ENCODE assay signal across 8 mouse cellular contexts in genomic region chrX:63991127-63991526, GRCm38 (mm10).
DNase-seq lines count a peak whose midpoint lies in the region; ATAC-seq and TF ChIP-seq lines count a peak whose summit lies in the region.

No protein-coding gene starts in this region.

- 8% methylated on average over 1 of the region's 1 CpGs for WGBS in liver, adult 2 months
- 11% methylated on average over 1 of the region's 1 CpGs for WGBS in liver, embryonic 11.5 days

- ATAC-seq in frontal cortex, adult (ENCODE audit: low TSS enrichment), result peak; percentile 59; the same call in 1 of the 2 replicates
- ATAC-seq in liver, embryonic 11.5 days (replicated peaks; ENCODE audit: low FRiP score), result no peak
- no peak for ATAC-seq in activated CD4-positive, CD25-positive, alpha-beta regulatory T cell, adult 4 months

- H3K4me3 ChIP-seq in liver, adult 2 months (ENCODE audit: insufficient read depth, low read depth, low read length), result no peak overlapping the region
- no peak overlapping the region for H3K4me3 ChIP-seq in liver, embryonic 11.5 days (ENCODE audit: low read depth, low read length)

- H3K79me2 ChIP-seq in liver, adult 2 months (ENCODE audit: control insufficient read depth, insufficient read depth, low read length), result no peaks in the 10 kb centered on the region

- TF ChIP-seq CTCF in liver, adult 2 months (IDR thresholded peaks at IDR 0.05; ENCODE audit: low read depth, low read length), result 0 out of 2 replicates have a peak, but pooled peaks have one; percentile 19

- H3K36me3 ChIP-seq in liver, adult 2 months (ENCODE audit: control insufficient read depth, insufficient read depth, low read length), result no peaks in the 10 kb centered on the region
- H3K36me3 ChIP-seq in liver, embryonic 11.5 days (ENCODE audit: control insufficient read depth, insufficient read depth, low read length), result no peaks in the 10 kb centered on the region

- no peaks in the 10 kb centered on the region for H3K4me1 ChIP-seq in liver, adult 2 months (ENCODE audit: control insufficient read depth, insufficient read depth, low read length)
- H3K4me1 ChIP-seq in liver, embryonic 11.5 days (replicated peaks; ENCODE audit: control insufficient read depth, insufficient read depth, low read length), result no peaks in the 10 kb centered on the region

- no peak overlapping the region for H3K4me2 ChIP-seq in liver, embryonic 11.5 days

- DNase-seq in frontal cortex, postnatal 10 days (ENCODE audit: low spot score in 2 of 2), result no peak
- peak; percentile 1 for DNase-seq in liver, adult 2 months (ENCODE audit: extremely low read depth, low read depth, low spot score)
- DNase-seq in liver, embryonic 11.5 days (ENCODE audit: low spot score), result no peak
- peak; percentile 6 for DNase-seq in R1 (ENCODE audit: low read depth, low spot score)
- peak; percentile 6 to 12 for DNase-seq in kidney, postnatal 4 days
- DNase-seq in ovary, adult 18-20 months (ENCODE audit: low spot score), result no peak

- TF ChIP-seq POLR2A in liver, adult 2 months (IDR thresholded peaks at IDR 0.05; ENCODE audit: extremely low read depth, insufficient read depth, low read length), result no peak

- no peaks in the 10 kb centered on the region for H3K27me3 ChIP-seq in liver, adult 2 months (ENCODE audit: control insufficient read depth, insufficient read depth, low read length)
- H3K27me3 ChIP-seq in liver, embryonic 11.5 days (replicated peaks; ENCODE audit: control insufficient read depth, insufficient read depth, low read length), result no peaks in the 10 kb centered on the region

- no peak overlapping the region for H3K27ac ChIP-seq in liver, adult 2 months (replicated peaks; ENCODE audit: insufficient read depth, low read depth, low read length)
- no peak overlapping the region for H3K27ac ChIP-seq in liver, embryonic 11.5 days (ENCODE audit: low read depth, low read length)

- no peak overlapping the region for H3K9ac ChIP-seq in liver, adult 2 months (ENCODE audit: low read depth, low read length)
- no peak overlapping the region for H3K9ac ChIP-seq in liver, embryonic 11.5 days (ENCODE audit: low read depth, low read length)

- no peaks in the 10 kb centered on the region for H3K9me3 ChIP-seq in liver, embryonic 11.5 days (ENCODE audit: control insufficient read depth, low read length)

Comparison
In these comparisons a context has a peak if more than half of its experiments do, and no peak if none do; other contexts are left out.
1. DNase-seq: peak in liver, adult 2 months (single experiment), R1 (single experiment) and kidney, postnatal 4 days (2 of 2); none in frontal cortex, postnatal 10 days (0 of 2), liver, embryonic 11.5 days (single experiment) and ovary, adult 18-20 months (single experiment).